Mouse (Mus musculus) skeletal muscle tissue, postnatal 0 days (tissue): ENCODE results near the gene Eml5. TPM values are rescaled to one million over a fixed set of nuclear protein-coding genes. Genes with fewer than 3 reads are reported as not detected.

ENCODE experiments used
- polyA plus RNA-seq: library from polyadenylated mRNA; unstranded; fragments of >200 nt; fragmentation: Nextera tagmentation; extraction: Ambion mirVana; gene quantifications from 2 replicates; pipeline ENCODE4 v1.2.1, GENCODE M21; 2015

Eml5 gene
- polyA plus RNA-seq = 0.39 and 0.91 TPM in 2 replicates

GRCm38 (mm10) chr12:98900881-98901801 lies at the start of gene Eml5:
TSS of gene Eml5 (minus strand) at chr12:98901484.

GRCm38 (mm10) chr12:98920194-98920991 lies 19.1 kb upstream of the Eml5 start, which contains the start of gene Ttc8:
TSS of gene Ttc8 (plus strand) at chr12:98920574.

GRCm38 (mm10) chr12:98746746-98747379 lies 154.4 kb downstream of the Eml5 start, which contains the start of gene Zc3h14:
TSS of gene Zc3h14 (plus strand) at chr12:98746964.

GRCm38 (mm10) chr12:98736951-98737800 lies 164.1 kb downstream of the Eml5 start, which contains the start of gene Ptpn21:
TSS of gene Ptpn21 (minus strand) at chr12:98737405.

Other genes with a start within 250 kb of the Eml5 start
- gene Ptpn21, start 164.1 kb downstream of the Eml5 start, polyA plus RNA-seq = 12.2 and 15.0 TPM in 2 replicates
- 55.8 and 62.5 TPM in 2 replicates for gene Zc3h14, start 154.5 kb downstream of the Eml5 start, polyA plus RNA-seq
- gene Ttc8, start 19.1 kb upstream of the Eml5 start, polyA plus RNA-seq = 8.7 and 10.1 TPM in 2 replicates